Mouse (Mus musculus) liver, adult 10 weeks (tissue): ENCODE results near the gene Gfod2. TPM values are rescaled to one million over a fixed set of nuclear protein-coding genes. Genes with fewer than 3 reads are reported as not detected.

Source experiments
- polyA plus RNA-seq: library from polyadenylated mRNA; stranded (reverse); fragments of 350-450 nt; fragmentation: Illumina TruSeq; extraction: RNeasy Lipid Tissue Mini Kit (QIAGEN cat#74804); gene quantifications from one replicate; pipeline ENCODE4 v1.2.3, GENCODE M21; 2014; ENCODE audit warnings: low read depth, low replicate concordance

Gfod2 gene
- 0.69 TPM for polyA plus RNA-seq

GRCm38 (mm10) chr8:105758277-105759108 lies at the start of gene Gfod2:
Gene Gfod2 (minus strand): TSS chr8:105758664.

GRCm38 (mm10) chr8:105707498-105708403 lies 50.7 kb downstream of the Gfod2 start, which contains the start of the genes 4933405L10Rik and Enkd1:
Gene 4933405L10Rik (plus strand): TSS chr8:105707655.
Gene Enkd1 (minus strand): TSS chr8:105708210.

GRCm38 (mm10) chr8:105700966-105701824 lies 57.3 kb downstream of the Gfod2 start, which contains the start of the genes Acd and Pard6a:
Gene Acd (minus strand): TSS chr8:105701102.
Gene Pard6a (plus strand): TSS chr8:105701148.

GRCm38 (mm10) chr8:105685796-105686308 lies 72.6 kb downstream of the Gfod2 start, which contains the start of gene Carmil2:
Gene Carmil2 (plus strand): TSS chr8:105686274.

Other genes starting within 250 kb of the Gfod2 start
- not detected for gene Hsd11b2, start 239.9 kb downstream of the Gfod2 start, polyA plus RNA-seq
- gene Atp6v0d1, start 192.6 kb downstream of the Gfod2 start, polyA plus RNA-seq, result 22.2 TPM
- gene Ripor1, start 153.4 kb downstream of the Gfod2 start, polyA plus RNA-seq, result 0.77 TPM
- gene Ctcf, start 122.1 kb downstream of the Gfod2 start, polyA plus RNA-seq, result 30.2 TPM
- not detected for gene Agrp, start 121.3 kb downstream of the Gfod2 start, polyA plus RNA-seq
- not detected for gene Carmil2, start 72.4 kb downstream of the Gfod2 start, polyA plus RNA-seq
- 1.8 TPM for gene Acd, start 57.6 kb downstream of the Gfod2 start, polyA plus RNA-seq
- gene Pard6a, start 57.5 kb downstream of the Gfod2 start, polyA plus RNA-seq, result not detected
- gene 4933405L10Rik, start 51.0 kb downstream of the Gfod2 start, polyA plus RNA-seq, result not detected
- gene Enkd1, start 50.5 kb downstream of the Gfod2 start, polyA plus RNA-seq, result not detected
- gene Ranbp10, start 68.7 kb upstream of the Gfod2 start, polyA plus RNA-seq, result 14.9 TPM
- not detected for gene Tsnaxip1, start 69.1 kb upstream of the Gfod2 start, polyA plus RNA-seq
- 0.37 TPM for gene Cenpt, start 94.6 kb upstream of the Gfod2 start, polyA plus RNA-seq
- gene Thap11, start 96.5 kb upstream of the Gfod2 start, polyA plus RNA-seq, result 6.8 TPM
- gene Nutf2, start 101.9 kb upstream of the Gfod2 start, polyA plus RNA-seq, result 30.8 TPM
- 2.3 TPM for gene Edc4, start 122.2 kb upstream of the Gfod2 start, polyA plus RNA-seq
- not detected for gene Nrn1l, start 134.9 kb upstream of the Gfod2 start, polyA plus RNA-seq
- 5.1 TPM for gene Pskh1, start 141.8 kb upstream of the Gfod2 start, polyA plus RNA-seq
- gene Ctrl, start 175.2 kb upstream of the Gfod2 start, polyA plus RNA-seq, result not detected
- 2.1 TPM for gene Psmb10, start 179.8 kb upstream of the Gfod2 start, polyA plus RNA-seq
- gene Lcat, start 184.7 kb upstream of the Gfod2 start, polyA plus RNA-seq, result 108 TPM
- 0.37 TPM for gene Slc12a4, start 207.4 kb upstream of the Gfod2 start, polyA plus RNA-seq
- not detected for gene Dpep3, start 220.8 kb upstream of the Gfod2 start, polyA plus RNA-seq
- gene Dus2, start 232.7 kb upstream of the Gfod2 start, polyA plus RNA-seq, result 3.8 TPM
- not detected for gene Dpep2nb, start 247.3 kb upstream of the Gfod2 start, polyA plus RNA-seq